Mouse (Mus musculus) hindbrain, postnatal 0 days (tissue): ENCODE measurements around the gene Arid5a. TPM values are rescaled to one million over a fixed set of nuclear protein-coding genes. Genes with fewer than 3 reads are reported as not detected.

Experiments
- ATAC-seq: fragments of 200-750 bp; cut with Nextera tagmentation; 2 replicates; pipeline ENCODE4 v1.8.0; 2017; ENCODE audit warnings: mild to moderate bottlenecking, moderate TSS enrichment, moderate library complexity
- DNase-seq: peaks from one replicate; pipeline ENCODE4 v3.0.0-alpha.2; 2015; ENCODE audit warnings: low spot score
- H3K27ac ChIP-seq: fragments of 300-500 bp; sonication (generic); 2 replicates; pipeline ENCODE4 v1.5.1; 2014; ENCODE audit warnings: mild to moderate bottlenecking
- H3K27me3 ChIP-seq: fragments of 300-500 bp; sonication (generic); 2 replicates; pipeline ENCODE4 v1.6.1; 2014; ENCODE audit warnings: low read length, mixed read lengths; ENCODE audit not compliant: insufficient read depth
- H3K36me3 ChIP-seq: fragments of 300-500 bp; sonication (generic); 2 replicates; pipeline ENCODE4 v1.6.1; 2014; ENCODE audit warnings: low read length, mixed read lengths; ENCODE audit not compliant: insufficient read depth
- H3K4me1 ChIP-seq: fragments of 300-500 bp; sonication (generic); 2 replicates; pipeline ENCODE4 v1.6.1; 2014; ENCODE audit warnings: antibody characterized with exemption, low read length, mixed read lengths; ENCODE audit not compliant: insufficient read depth
- H3K4me2 ChIP-seq: fragments of 300-500 bp; sonication (generic); 2 replicates; pipeline ENCODE4 v1.6.1; 2014; ENCODE audit warnings: low read depth, mild to moderate bottlenecking, low read length, moderate library complexity, mixed read lengths
- H3K4me3 ChIP-seq: fragments of 300-500 bp; sonication (generic); 2 replicates; pipeline ENCODE4 v1.5.1; 2014; ENCODE audit warnings: low read length
- H3K9ac ChIP-seq: fragments of 300-500 bp; sonication (generic); replicated peaks from 2 replicates; pipeline ENCODE4 v1.6.1; 2014; ENCODE audit warnings: mild to moderate bottlenecking, low read length, moderate library complexity, mixed read lengths
- H3K9me3 ChIP-seq: fragments of 300-500 bp; sonication (generic); 2 replicates; pipeline ENCODE4 v1.6.1; 2016; ENCODE audit warnings: low read length, mixed read lengths
- CTCF ChIP-seq: IDR thresholded peaks from 2 replicates; pipeline ENCODE4 v1.5.1; 2016; ENCODE audit warnings: antibody characterized with exemption, control low read depth, low read depth
- WGBS: fragments of 180-500 bp; shearing (Covaris S2); extraction: QIAGEN DNeasy Blood & Tissue Kit; methylation state at CpG from one replicate; pipeline ENCODE4 v1.1.7; 2014; 5-methylcytosine and 5-hydroxymethylcytosine counted together
- polyA plus RNA-seq: library from polyadenylated mRNA; unstranded; fragments of >200 nt; fragmentation: Nextera tagmentation; extraction: Ambion mirVana; gene quantifications from 2 replicates; pipeline ENCODE4 v1.2.1, GENCODE M21; 2015
- total RNA-seq: library from RNA; depleted of rRNA; stranded (reverse); fragments of >200 nt; gene quantifications from 2 replicates; pipeline ENCODE4 v1.2.3, GENCODE M21; 2014

Arid5a gene
- total and polyA plus RNA-seq, 2 experiments from 2014 or later, result 8.4 to 10.1 TPM

DNA sequence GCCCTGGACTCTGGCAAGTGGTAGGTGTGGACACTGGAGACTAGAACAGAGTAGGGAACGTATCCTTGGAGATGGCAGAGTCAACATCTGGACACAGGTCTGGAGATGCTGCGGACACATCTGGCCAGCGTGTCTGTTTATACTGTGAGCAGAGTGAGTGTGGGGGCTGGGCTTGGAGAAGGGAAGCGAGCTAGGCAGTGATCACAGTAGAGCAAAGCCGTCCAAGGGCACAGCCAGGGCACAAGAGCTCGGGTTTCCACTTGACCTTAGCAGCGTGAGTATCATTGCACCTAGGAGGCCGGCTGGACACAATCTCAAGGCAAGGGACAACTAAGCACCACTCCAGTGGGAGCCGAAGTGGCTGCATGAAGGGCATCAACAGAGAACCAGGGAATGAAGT is 15.5 kb downstream of the Arid5a start:
- no peak overlapping the region for H3K4me2 ChIP-seq
- no peaks in the 10 kb centered on the region for H3K27me3 ChIP-seq
- H3K9me3 ChIP-seq, result no peaks in the 10 kb centered on the region
- H3K36me3 ChIP-seq, result peaks cover 3% of the 10 kb centered on the region
- H3K4me1 ChIP-seq, result no peaks in the 10 kb centered on the region
- no peak overlapping the region for H3K27ac ChIP-seq
- H3K9ac ChIP-seq, result no peak overlapping the region
- 78% methylated on average over 9 of the region's 9 CpGs for WGBS
- no peak overlapping the region for H3K4me3 ChIP-seq
- ATAC-seq, result no peak
- no peak for DNase-seq
- TF ChIP-seq CTCF, result no peak

GRCm38 (mm10) chr1:36323746-36324448 is 16.4 kb downstream of the Arid5a start:
- peak; percentile 71 for ATAC-seq

GRCm38 (mm10) chr1:36325900-36326321 is 18.4 kb downstream of the Arid5a start:
- no peak overlapping the region for H3K27ac ChIP-seq
- ATAC-seq (no peak), DNase-seq (no peak)
- H3K36me3 ChIP-seq, result 0 out of 2 replicates have a peak, but pooled peaks cover 4% of the 10 kb centered on the region
- H3K9me3 ChIP-seq, result no peaks in the 10 kb centered on the region
- no peaks in the 10 kb centered on the region for H3K27me3 ChIP-seq
- no peaks in the 10 kb centered on the region for H3K4me1 ChIP-seq
- H3K4me2 ChIP-seq, result no peak overlapping the region
- 94% methylated on average over 2 of the region's 2 CpGs for WGBS
- H3K4me3 ChIP-seq, result no peak overlapping the region
- no peak for TF ChIP-seq CTCF
- H3K9ac ChIP-seq, result no peak overlapping the region

More at GRCm38 (mm10) chr1:36323746-36324448, 16.4 kb downstream of the Arid5a start:
- Histone ChIP-seq H3K4me2 (no peak overlapping the region), H3K27me3 (no peaks in the 10 kb centered on the region), H3K27ac (no peak overlapping the region), H3K9me3 (no peaks in the 10 kb centered on the region), H3K4me3 (no peak overlapping the region), H3K9ac (no peak overlapping the region), H3K4me1 (no peaks in the 10 kb centered on the region), H3K36me3 (peaks cover 3% of the 10 kb centered on the region)
- peak; percentile 81 for TF ChIP-seq CTCF
- WGBS, result 49% methylated on average over 8 of the region's 8 CpGs
- DNase-seq, result peak; percentile 76

DNA sequence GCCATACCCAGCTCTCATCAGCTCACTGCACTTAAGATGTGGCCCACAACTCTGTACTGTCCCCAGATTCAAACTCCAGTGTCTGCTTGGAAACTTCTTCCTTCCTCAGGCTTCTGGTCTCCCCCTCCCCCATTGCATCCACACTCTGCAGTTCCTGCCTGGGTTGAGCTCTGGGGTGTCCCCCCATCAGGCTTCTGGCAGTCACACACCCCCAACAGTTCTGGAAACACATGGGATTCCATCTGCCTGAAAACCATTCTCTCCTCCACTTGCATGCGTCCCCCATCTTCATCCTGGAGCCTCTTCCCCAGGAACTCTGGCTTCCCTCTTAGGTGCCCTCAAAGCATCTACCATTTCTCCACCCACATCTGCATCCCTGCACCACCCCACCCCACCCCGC is 19.3 kb downstream of the Arid5a start:
- no peak overlapping the region for H3K4me3 ChIP-seq
- DNase-seq (no peak), ATAC-seq (no peak)
- WGBS, result 82% methylated on average over 2 of the region's 2 CpGs
- no peak for TF ChIP-seq CTCF
- no peaks in the 10 kb centered on the region for H3K4me1 ChIP-seq
- no peaks in the 10 kb centered on the region for H3K9me3 ChIP-seq
- H3K9ac ChIP-seq, result no peak overlapping the region
- H3K4me2 ChIP-seq, result no peak overlapping the region
- H3K36me3 ChIP-seq, result 0 out of 2 replicates have a peak, but pooled peaks cover 4% of the 10 kb centered on the region
- H3K27me3 ChIP-seq, result no peaks in the 10 kb centered on the region
- no peak overlapping the region for H3K27ac ChIP-seq

- H3K4me2 ChIP-seq, result no peak overlapping the region
- 76% methylated on average over 6 of the region's 6 CpGs for WGBS
- no peak for ATAC-seq
Measured at GRCm38 (mm10) chr1:36331743-36332142, 24.2 kb downstream of the Arid5a start.

DNA sequence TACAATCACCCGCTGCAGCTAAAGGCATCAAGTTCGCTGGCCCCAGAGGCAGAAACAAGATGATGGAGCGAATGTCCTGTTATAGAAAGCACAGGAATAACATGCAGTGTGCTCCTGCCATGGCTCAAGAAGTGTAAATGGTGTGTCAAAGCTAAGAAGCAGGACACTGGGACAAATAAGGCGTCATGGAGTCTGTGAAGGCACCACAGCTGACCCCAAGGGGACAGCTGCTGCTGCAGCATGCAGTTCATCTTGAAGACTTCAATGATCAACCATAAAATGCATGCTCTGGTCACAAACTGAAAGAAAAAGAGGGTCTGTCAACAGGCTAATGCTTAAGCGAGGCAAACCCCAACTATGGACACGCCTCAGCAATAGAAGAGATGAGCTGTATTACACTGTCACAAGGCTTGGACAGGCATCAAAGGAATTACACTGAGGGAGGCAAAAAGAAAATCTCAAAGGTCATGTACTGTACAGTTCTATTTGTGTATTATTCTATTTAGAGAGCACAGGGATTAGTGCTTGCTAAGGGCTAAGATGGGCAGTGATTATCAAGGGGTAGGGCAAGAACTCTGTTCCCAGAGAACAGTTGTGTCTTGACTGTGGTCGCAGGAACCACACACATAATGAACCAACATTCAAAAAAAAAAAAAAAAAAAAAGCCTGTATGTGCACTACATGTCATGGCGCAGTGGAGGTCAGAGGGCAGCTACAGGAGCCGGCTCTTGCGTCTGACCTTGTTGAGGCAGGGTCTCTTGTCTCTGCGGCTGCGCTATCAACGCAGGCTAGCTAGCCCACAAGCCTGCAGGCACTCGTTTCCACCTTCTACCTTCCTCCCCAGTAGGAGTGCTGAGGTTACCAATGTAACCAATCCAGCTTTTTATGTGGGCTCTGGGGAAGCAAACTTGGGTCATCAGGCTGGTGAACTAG is 25.7 kb downstream of the Arid5a start:
- TF ChIP-seq CTCF, result no peak
- Histone ChIP-seq H3K4me3 (no peak overlapping the region), H3K4me2 (no peak overlapping the region), H3K27me3 (no peaks in the 10 kb centered on the region), H3K36me3 (peaks cover 29% of the 10 kb centered on the region), H3K27ac (no peak overlapping the region), H3K9ac (no peak overlapping the region), H3K4me1 (no peaks in the 10 kb centered on the region), H3K9me3 (no peaks in the 10 kb centered on the region)
- 0 out of 2 replicates have a peak, but pooled peaks have one; percentile 5 for ATAC-seq
- DNase-seq, result no peak
- WGBS, result 83% methylated on average over 14 of the region's 14 CpGs

More at GRCm38 (mm10) chr1:36331743-36332142, 24.2 kb downstream of the Arid5a start:
- no peak for TF ChIP-seq CTCF
- Histone ChIP-seq H3K27ac (no peak overlapping the region), H3K9me3 (no peaks in the 10 kb centered on the region), H3K4me1 (no peaks in the 10 kb centered on the region), H3K27me3 (no peaks in the 10 kb centered on the region), H3K9ac (no peak overlapping the region), H3K4me3 (no peak overlapping the region), H3K36me3 (peaks cover 16% of the 10 kb centered on the region)
- no peak for DNase-seq
